Mouse (Mus musculus) right cerebral cortex, postnatal 36 days (tissue): ENCODE data around the gene Grm4.

Experiments used
- DNase-seq, 2 experiments: peaks; one replicate each; pipeline ENCODE4 v3.0.0; 2022; ENCODE audit warnings: low spot score in 2 of 2, mixed read lengths in 1 of 2

Gene Grm4

GRCm38 (mm10) chr17:27521303-27521702 lies at the start of gene Grm4:
TSS of gene Grm4 (minus strand) at chr17:27521403.
- DNase-seq: no peak

GRCm38 (mm10) chr17:27568228-27568627 lies 47.0 kb upstream of the Grm4 start:
- no peak for DNase-seq

- no peak for DNase-seq
Measured at GRCm38 (mm10) chr17:27565942-27566267, 44.7 kb upstream of the Grm4 start.

GRCm38 (mm10) chr17:27565163-27565941 lies 44.1 kb upstream of the Grm4 start, which contains the start of gene AI413582:
TSS of gene AI413582 (minus strand) at chr17:27565756.
- DNase-seq: peak; percentile 92 to 93

GRCm38 (mm10) chr17:27564391-27565162 lies 43.4 kb upstream of the Grm4 start:
- DNase-seq: no peak

GRCm38 (mm10) chr17:27563771-27564244 lies 42.6 kb upstream of the Grm4 start:
- no peak for DNase-seq

GRCm38 (mm10) chr17:27561809-27562526 lies 40.8 kb upstream of the Grm4 start:
- peak; percentile 66 to 68 for DNase-seq

- DNase-seq: no peak
Measured at GRCm38 (mm10) chr17:27560926-27561480, 39.8 kb upstream of the Grm4 start.

GRCm38 (mm10) chr17:27559596-27559995 lies 38.4 kb upstream of the Grm4 start:
- no peak for DNase-seq

- DNase-seq: no peak
Measured at GRCm38 (mm10) chr17:27558845-27559244, 37.6 kb upstream of the Grm4 start.

- no peak for DNase-seq
Measured at GRCm38 (mm10) chr17:27557927-27558661, 36.9 kb upstream of the Grm4 start.

- DNase-seq: no peak
Measured at GRCm38 (mm10) chr17:27557181-27557926, 36.2 kb upstream of the Grm4 start.

- peak in 1 of 2 experiments; percentile 72 for DNase-seq
Measured at GRCm38 (mm10) chr17:27556315-27557011, 35.3 kb upstream of the Grm4 start, which contains the start of gene Hmga1. TSS of gene Hmga1 (plus strand) at chr17:27556497.

GRCm38 (mm10) chr17:27555512-27556172 lies 34.4 kb upstream of the Grm4 start:
- DNase-seq: no peak

- DNase-seq: no peak
Measured at GRCm38 (mm10) chr17:27555075-27555511, 33.9 kb upstream of the Grm4 start.

- DNase-seq: no peak
Measured at GRCm38 (mm10) chr17:27554062-27554960, 33.1 kb upstream of the Grm4 start.

GRCm38 (mm10) chr17:27552215-27553201 lies 31.3 kb upstream of the Grm4 start:
- DNase-seq: no peak
